Mouse (Mus musculus) heart, embryonic 12.5 days (tissue): ENCODE data around the gene Lamb3. TPM values are rescaled to one million over a fixed set of nuclear protein-coding genes. Genes with fewer than 3 reads are reported as not detected.

Experiments
- ATAC-seq: fragments of 200-750 bp; cut with Nextera tagmentation; 2 replicates; pipeline ENCODE4 v1.8.0; 2017; ENCODE audit warnings: moderate TSS enrichment, moderate library complexity; ENCODE audit not compliant: insufficient number of reproducible peaks, low FRiP score
- H3K27ac ChIP-seq: fragments of 300-500 bp; sonication (generic); 2 replicates; pipeline ENCODE4 v1.5.1; 2016; ENCODE audit warnings: mild to moderate bottlenecking, moderate library complexity; ENCODE audit not compliant: poor library complexity, severe bottlenecking
- H3K27me3 ChIP-seq: fragments of 300-500 bp; sonication (generic); replicated peaks from 2 replicates; pipeline ENCODE4 v1.6.1; 2016; ENCODE audit warnings: mild to moderate bottlenecking, moderate library complexity
- H3K36me3 ChIP-seq: fragments of 300-500 bp; sonication (generic); 2 replicates; pipeline ENCODE4 v1.6.1; 2016; ENCODE audit warnings: mild to moderate bottlenecking, moderate library complexity
- H3K4me1 ChIP-seq: fragments of 300-500 bp; sonication (generic); replicated peaks from 2 replicates; pipeline ENCODE4 v1.6.1; 2016; ENCODE audit warnings: mild to moderate bottlenecking
- H3K4me2 ChIP-seq: fragments of 300-500 bp; sonication (generic); 2 replicates; pipeline ENCODE4 v1.6.1; 2016; ENCODE audit warnings: mild to moderate bottlenecking, moderate library complexity
- H3K4me3 ChIP-seq: fragments of 300-500 bp; sonication (generic); 2 replicates; pipeline ENCODE4 v1.5.1; 2016; ENCODE audit warnings: mild to moderate bottlenecking
- H3K9ac ChIP-seq: fragments of 300-500 bp; sonication (generic); 2 replicates; pipeline ENCODE4 v1.6.1; 2016; ENCODE audit warnings: mild to moderate bottlenecking, moderate library complexity
- H3K9me3 ChIP-seq: fragments of 300-500 bp; sonication (generic); replicated peaks from 2 replicates; pipeline ENCODE4 v1.6.1; 2016; ENCODE audit warnings: mild to moderate bottlenecking, moderate library complexity
- WGBS: fragments of 180-500 bp; shearing (Covaris S2); methylation state at CpG from one replicate; pipeline ENCODE4 v1.1.7; 2016; 5-methylcytosine and 5-hydroxymethylcytosine counted together
- polyA plus RNA-seq: library from polyadenylated mRNA; unstranded; fragments of >200 nt; fragmentation: Nextera tagmentation; extraction: Ambion mirVana; gene quantifications from 2 replicates; pipeline ENCODE4 v1.2.1, GENCODE M21; 2016

Gene Lamb3
- polyA plus RNA-seq, 1 experiment from 2014 or later = 2.3 TPM

DNA sequence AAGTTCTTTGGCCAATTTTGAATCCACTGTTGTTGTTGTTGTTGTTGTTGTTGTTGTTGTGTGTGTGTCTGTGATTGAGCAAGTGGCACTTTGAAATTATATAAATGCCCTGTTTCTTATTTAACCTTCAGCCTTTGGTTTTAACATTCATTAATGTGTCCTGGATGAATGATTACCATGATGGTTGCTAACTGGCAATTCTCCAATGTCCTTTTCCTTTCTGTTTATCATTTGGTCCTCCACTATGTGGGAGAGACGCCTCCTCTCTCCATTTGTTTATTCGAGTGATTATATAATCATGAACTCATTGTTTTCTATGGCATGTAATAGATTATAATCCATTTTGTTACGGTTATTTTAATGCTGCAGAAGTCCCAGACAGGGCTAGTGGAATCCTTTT, 23.0 kb downstream of the Lamb3 start:
- Histone ChIP-seq H3K27ac (no peak overlapping the region), H3K9ac (no peak overlapping the region), H3K4me1 (peaks cover 13% of the 10 kb centered on the region), H3K9me3 (no peaks in the 10 kb centered on the region), H3K36me3 (no peaks in the 10 kb centered on the region), H3K4me3 (no peak overlapping the region), H3K27me3 (no peaks in the 10 kb centered on the region), H3K4me2 (no peak overlapping the region)
- 62% methylated on average over 3 of the region's 3 CpGs for WGBS
- no peak for ATAC-seq

- no peak for ATAC-seq
- no peaks in the 10 kb centered on the region for H3K36me3 ChIP-seq
- 51% methylated on average over 5 of the region's 5 CpGs for WGBS
- no peaks in the 10 kb centered on the region for H3K9me3 ChIP-seq
- no peak overlapping the region for H3K9ac ChIP-seq
- peaks cover 13% of the 10 kb centered on the region for H3K4me1 ChIP-seq
- H3K27ac ChIP-seq = no peak overlapping the region
- H3K4me2 ChIP-seq = no peak overlapping the region
- no peak overlapping the region for H3K4me3 ChIP-seq
- H3K27me3 ChIP-seq = no peaks in the 10 kb centered on the region
Observed at GRCm38 (mm10) chr1:193230935-193231334, 23.4 kb downstream of the Lamb3 start.

DNA sequence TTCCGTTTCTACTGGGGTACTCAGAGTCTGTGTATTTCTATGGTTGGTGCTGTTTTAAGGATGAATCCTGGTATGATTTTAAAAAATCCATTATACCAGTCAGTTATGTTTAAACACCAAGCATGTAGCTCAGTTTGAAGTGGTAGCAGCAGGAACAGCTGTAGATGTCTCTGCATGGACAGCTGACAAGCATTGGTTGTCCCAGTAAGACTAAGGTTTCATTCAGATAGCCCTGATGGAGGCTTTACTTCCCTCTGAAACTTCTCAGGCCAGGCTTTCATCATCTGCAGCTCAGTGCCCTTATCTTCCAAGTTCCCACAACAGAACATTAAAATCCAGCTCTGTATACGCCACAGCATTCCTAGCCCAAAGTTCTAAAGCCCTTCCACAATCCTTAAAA, 25.2 kb downstream of the Lamb3 start:
- Histone ChIP-seq H3K4me3 (no peak overlapping the region), H3K27ac (no peak overlapping the region), H3K9ac (no peak overlapping the region), H3K27me3 (no peaks in the 10 kb centered on the region), H3K9me3 (no peaks in the 10 kb centered on the region), H3K36me3 (no peaks in the 10 kb centered on the region), H3K4me2 (no peak overlapping the region), H3K4me1 (peaks cover 13% of the 10 kb centered on the region)
- 73% methylated on average over 2 of the region's 2 CpGs for WGBS
- no peak for ATAC-seq

DNA sequence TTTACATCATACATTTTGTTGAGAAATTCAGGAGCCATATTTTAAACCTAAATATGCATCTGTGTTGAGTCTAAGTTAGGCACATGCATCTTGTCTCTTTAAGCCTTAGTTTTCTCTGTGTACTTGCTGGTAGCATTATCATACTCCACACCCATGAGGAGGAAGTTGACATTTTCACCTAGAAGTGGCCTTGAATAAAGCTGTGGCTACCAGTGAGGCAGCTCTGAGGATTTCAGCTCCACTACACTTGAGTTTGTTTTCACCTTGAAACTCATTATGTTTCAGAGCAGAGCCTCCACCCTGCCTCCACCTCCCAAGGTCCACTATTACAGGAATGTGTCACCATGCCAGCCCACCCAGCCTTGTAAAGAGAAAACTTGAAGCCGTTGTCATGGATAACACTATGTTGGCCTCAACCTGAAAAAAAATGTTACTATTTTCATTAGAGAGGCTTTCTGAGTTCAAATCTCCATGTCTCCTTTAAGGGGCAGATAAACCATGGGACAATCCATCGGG, 26.7 kb downstream of the Lamb3 start:
- WGBS = 83% methylated on average over 2 of the region's 2 CpGs
- Histone ChIP-seq H3K9me3 (no peaks in the 10 kb centered on the region), H3K4me3 (no peak overlapping the region), H3K9ac (no peak overlapping the region), H3K4me1 (peaks cover 13% of the 10 kb centered on the region), H3K27me3 (no peaks in the 10 kb centered on the region), H3K4me2 (no peak overlapping the region), H3K36me3 (no peaks in the 10 kb centered on the region), H3K27ac (no peak overlapping the region)
- no peak for ATAC-seq

DNA sequence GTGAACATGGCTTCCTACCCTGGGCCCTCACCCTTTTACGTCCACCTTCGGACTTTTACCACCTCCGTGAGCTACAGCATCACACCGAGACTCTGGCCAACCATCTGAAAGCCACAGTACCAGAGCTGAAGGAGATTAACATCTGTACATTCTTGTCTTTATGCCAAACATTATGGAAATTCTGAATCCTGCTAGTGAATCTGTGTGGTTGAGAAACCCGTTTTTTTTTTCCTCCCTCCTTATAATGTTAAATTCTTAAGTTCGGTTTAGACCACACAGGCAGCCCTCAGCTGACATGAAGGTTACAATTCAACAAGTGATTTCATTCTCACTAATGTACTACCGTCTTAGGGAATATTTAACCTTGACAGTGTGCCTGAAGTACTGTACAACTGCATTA, 27.4 kb downstream of the Lamb3 start:
- WGBS = 79% methylated on average over 7 of the region's 7 CpGs

DNA sequence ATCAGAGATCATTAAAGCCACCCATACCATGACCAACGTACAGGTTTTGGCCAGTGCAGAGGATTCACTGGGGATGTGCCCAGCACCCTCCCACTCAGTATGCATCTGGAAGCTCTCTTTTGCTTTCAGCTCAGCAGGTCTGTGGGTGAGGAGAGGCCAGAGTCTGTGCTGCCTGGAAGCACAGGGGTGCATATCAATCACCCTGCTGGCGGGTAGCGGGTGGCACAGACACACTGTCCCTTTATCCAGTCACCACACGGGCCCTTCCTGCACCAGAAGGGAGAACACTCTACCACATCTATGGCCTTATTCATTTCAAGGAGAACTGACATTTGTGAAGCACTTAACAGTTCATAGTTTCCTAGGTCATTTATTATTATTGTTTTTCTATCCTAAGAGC, 30.9 kb downstream of the Lamb3 start:
- Histone ChIP-seq H3K27ac (no peak overlapping the region), H3K9me3 (no peaks in the 10 kb centered on the region), H3K4me1 (peaks cover 5% of the 10 kb centered on the region), H3K4me3 (no peak overlapping the region), H3K4me2 (no peak overlapping the region), H3K36me3 (no peaks in the 10 kb centered on the region), H3K27me3 (no peaks in the 10 kb centered on the region), H3K9ac (no peak overlapping the region)
- 50% methylated on average over 4 of the region's 4 CpGs for WGBS
- ATAC-seq = no peak

More for the DNA sequence above, 27.4 kb downstream of the Lamb3 start:
- no peaks in the 10 kb centered on the region for H3K27me3 ChIP-seq
- peaks cover 13% of the 10 kb centered on the region for H3K4me1 ChIP-seq
- no peak for ATAC-seq
- no peaks in the 10 kb centered on the region for H3K36me3 ChIP-seq
- no peak overlapping the region for H3K4me2 ChIP-seq
- H3K4me3 ChIP-seq = no peak overlapping the region
- no peak overlapping the region for H3K27ac ChIP-seq
- no peak overlapping the region for H3K9ac ChIP-seq
- H3K9me3 ChIP-seq = no peaks in the 10 kb centered on the region

DNA sequence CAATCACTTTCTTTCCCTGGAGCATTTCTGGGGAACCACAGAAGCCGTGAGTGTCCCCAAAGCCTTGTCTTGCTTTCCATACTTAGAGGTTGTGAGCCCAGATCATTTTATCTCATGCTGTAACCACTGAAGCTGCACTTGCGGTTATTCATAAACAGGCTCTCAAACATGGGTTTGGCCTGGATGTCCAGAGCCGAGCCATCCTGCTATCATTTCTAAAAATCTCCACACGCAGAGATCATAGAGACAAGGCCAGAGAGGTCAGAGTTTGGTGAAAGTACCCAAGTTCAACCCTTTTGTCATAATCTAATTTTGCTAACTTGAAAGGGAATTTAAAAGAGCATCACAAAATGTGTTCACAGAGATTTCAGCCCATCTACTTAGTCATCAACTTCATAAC, 33.9 kb downstream of the Lamb3 start:
- H3K36me3 ChIP-seq = no peaks in the 10 kb centered on the region
- no peak overlapping the region for H3K27ac ChIP-seq
- H3K27me3 ChIP-seq = no peaks in the 10 kb centered on the region
- H3K4me3 ChIP-seq = no peak overlapping the region
- WGBS = 80% methylated on average over 4 of the region's 4 CpGs
- H3K4me2 ChIP-seq = no peak overlapping the region
- ATAC-seq = no peak
- no peak overlapping the region for H3K9ac ChIP-seq
- H3K4me1 ChIP-seq = peaks cover 9% of the 10 kb centered on the region
- H3K9me3 ChIP-seq = no peaks in the 10 kb centered on the region

DNA sequence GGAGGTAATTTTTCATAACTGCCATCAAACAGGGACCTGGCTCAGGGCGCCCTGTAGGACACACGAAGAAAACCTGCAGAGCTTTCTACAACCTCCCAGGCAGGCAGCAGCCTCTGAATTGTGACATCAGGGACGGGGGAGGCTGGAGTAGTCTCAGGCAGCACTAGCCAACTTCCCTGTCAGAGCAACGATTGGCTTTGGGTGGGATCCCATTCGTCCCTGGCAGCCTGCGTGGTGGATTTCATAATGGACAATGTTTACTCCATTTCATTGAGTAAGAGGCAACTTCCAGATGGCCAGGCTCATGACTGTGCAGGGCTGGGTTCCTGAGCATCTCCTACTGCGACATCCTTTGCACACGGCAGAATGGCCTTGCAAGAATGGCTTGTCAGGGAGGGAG, 34.7 kb downstream of the Lamb3 start:
- no peak for ATAC-seq
- H3K36me3 ChIP-seq = no peaks in the 10 kb centered on the region

DNA sequence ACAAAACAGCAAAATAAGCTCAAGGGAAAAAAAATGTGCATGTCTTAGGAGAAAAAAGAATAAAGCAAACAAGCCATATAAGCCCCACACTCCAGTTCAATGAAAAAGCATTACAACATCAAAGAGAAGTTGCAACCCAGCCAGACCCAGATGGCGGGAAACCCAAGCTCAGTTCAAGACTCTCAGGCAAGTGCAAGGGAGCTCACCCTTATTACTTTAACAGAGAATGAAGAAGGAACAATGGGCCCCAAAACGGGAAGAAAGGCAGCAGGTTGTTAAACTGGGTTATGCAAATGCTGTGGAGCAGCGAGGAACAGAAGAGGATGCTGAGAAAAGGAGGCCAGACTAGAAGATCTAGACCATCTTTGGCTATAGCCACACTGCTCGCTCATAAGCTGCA, 35.4 kb downstream of the Lamb3 start:
- Histone ChIP-seq H3K27me3 (no peaks in the 10 kb centered on the region), H3K4me2 (no peak overlapping the region), H3K4me1 (peaks cover 9% of the 10 kb centered on the region), H3K9ac (no peak overlapping the region), H3K27ac (peak overlapping the region; percentile 76), H3K36me3 (no peaks in the 10 kb centered on the region), H3K4me3 (no peak overlapping the region), H3K9me3 (no peaks in the 10 kb centered on the region)
- WGBS = 73% methylated on average over 4 of the region's 4 CpGs
- ATAC-seq = no peak

More for the DNA sequence above, 34.7 kb downstream of the Lamb3 start:
- Histone ChIP-seq H3K9ac (no peak overlapping the region), H3K4me3 (no peak overlapping the region), H3K4me2 (no peak overlapping the region), H3K27me3 (no peaks in the 10 kb centered on the region), H3K27ac (no peak overlapping the region), H3K4me1 (peaks cover 9% of the 10 kb centered on the region), H3K9me3 (no peaks in the 10 kb centered on the region)
- WGBS = 75% methylated on average over 8 of the region's 8 CpGs

DNA sequence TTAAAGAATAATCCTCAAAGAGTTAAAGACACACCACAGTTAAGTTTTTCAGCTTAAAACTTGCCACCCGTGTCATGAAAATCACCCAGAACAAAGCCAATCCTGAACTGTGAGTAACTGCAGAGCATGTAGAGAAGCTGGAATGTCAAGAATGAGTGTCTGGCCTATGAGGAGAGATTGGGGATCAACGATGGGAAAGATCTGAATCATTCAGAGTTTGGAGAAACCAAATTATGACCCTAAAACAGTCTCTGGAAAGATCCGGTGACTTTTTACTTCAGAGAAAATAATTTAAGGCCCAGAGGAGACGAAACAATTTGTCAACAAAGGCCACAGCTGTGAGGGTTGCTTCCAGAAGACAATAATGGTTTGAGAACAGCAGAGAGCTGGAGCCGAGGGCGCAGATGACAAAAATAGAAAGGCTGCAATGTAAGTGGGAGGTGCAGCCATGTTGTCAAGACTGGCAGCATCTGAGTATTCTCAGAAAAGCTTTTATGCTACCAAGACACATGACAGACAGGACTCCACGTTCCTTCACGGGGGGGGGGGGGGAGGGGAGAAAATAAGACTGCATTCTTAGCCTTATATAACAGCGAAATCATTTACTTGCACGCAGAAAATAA, 36.2 kb downstream of the Lamb3 start:
- 39% methylated on average over 10 of the region's 10 CpGs for WGBS
- Histone ChIP-seq H3K27ac (peak overlapping the region; percentile 76), H3K4me2 (no peak overlapping the region; the same call in 1 of the 2 replicates)

DNA sequence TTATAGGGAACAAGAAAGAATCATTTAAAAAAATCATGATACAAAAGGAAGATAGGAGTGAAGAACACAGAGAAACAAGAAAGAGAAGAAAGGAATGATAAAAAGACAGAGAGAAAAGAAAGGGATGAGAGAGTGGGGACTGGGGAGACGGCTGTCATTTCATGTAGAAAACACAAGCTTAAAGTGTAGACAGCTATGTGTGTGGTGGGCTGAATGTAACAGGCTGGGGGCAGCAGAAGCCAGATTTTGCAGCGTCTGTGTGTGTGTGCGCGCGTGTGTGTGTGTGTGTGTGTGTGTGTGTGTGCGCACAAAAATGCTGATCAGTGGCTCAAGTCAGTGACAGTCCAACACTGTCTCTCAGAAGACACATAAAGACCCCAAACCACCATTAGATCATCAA, 36.7 kb downstream of the Lamb3 start:
- no peak overlapping the region for H3K4me2 ChIP-seq
- ATAC-seq = no peak
- H3K9ac ChIP-seq = no peak overlapping the region
- H3K27ac ChIP-seq = peak overlapping the region; percentile 25; the same call in 1 of the 2 replicates
- no peaks in the 10 kb centered on the region for H3K9me3 ChIP-seq
- WGBS = 61% methylated on average over 6 of the region's 6 CpGs
- H3K36me3 ChIP-seq = no peaks in the 10 kb centered on the region
- H3K27me3 ChIP-seq = no peaks in the 10 kb centered on the region
- H3K4me1 ChIP-seq = peaks cover 9% of the 10 kb centered on the region
- no peak overlapping the region for H3K4me3 ChIP-seq

More for the DNA sequence above, 36.2 kb downstream of the Lamb3 start:
- peak; percentile 61; the same call in 1 of the 2 replicates for ATAC-seq
- Histone ChIP-seq H3K4me3 (no peak overlapping the region), H3K36me3 (no peaks in the 10 kb centered on the region), H3K9ac (no peak overlapping the region), H3K4me1 (peaks cover 9% of the 10 kb centered on the region), H3K27me3 (no peaks in the 10 kb centered on the region), H3K9me3 (no peaks in the 10 kb centered on the region)

GRCm38 (mm10) chr1:193250026-193250425, 42.5 kb downstream of the Lamb3 start:
- Histone ChIP-seq H3K9me3 (no peaks in the 10 kb centered on the region), H3K9ac (no peak overlapping the region), H3K27me3 (no peaks in the 10 kb centered on the region; the same call in 1 of the 2 replicates), H3K4me3 (no peak overlapping the region), H3K4me1 (0 out of 2 replicates have a peak, but pooled peaks cover 7% of the 10 kb centered on the region), H3K36me3 (no peaks in the 10 kb centered on the region), H3K4me2 (no peak overlapping the region), H3K27ac (no peak overlapping the region)
- no peak for ATAC-seq
- WGBS = 85% methylated on average over 2 of the region's 2 CpGs
